Mouse (Mus musculus) ovary, adult 18-20 months (tissue): ENCODE results near the gene Lmo1.
A peak's percentile ranks its signal among the peaks of the same experiment; 100 is the strongest.

ENCODE experiments used
- DNase-seq: peaks from one replicate; pipeline ENCODE4 v3.0.0; 2022; ENCODE audit warnings: low spot score, mixed read lengths

Gene Lmo1

GRCm38 (mm10) chr7:109175670-109176625, 941 bp upstream of the Lmo1 start:
- DNase-seq, result no peak

GRCm38 (mm10) chr7:109174337-109174948, 564 bp downstream of the Lmo1 start:
- no peak for DNase-seq

GRCm38 (mm10) chr7:109171874-109172273, 3.1 kb downstream of the Lmo1 start:
- no peak for DNase-seq

GRCm38 (mm10) chr7:109170441-109170820, 4.6 kb downstream of the Lmo1 start:
- peak; percentile 42 for DNase-seq

GRCm38 (mm10) chr7:109169505-109170440, 5.2 kb downstream of the Lmo1 start:
- DNase-seq, result peak; percentile 6

- DNase-seq, result no peak
Observed at GRCm38 (mm10) chr7:109168716-109169115, 6.3 kb downstream of the Lmo1 start.

- DNase-seq, result no peak
Observed at GRCm38 (mm10) chr7:109165931-109166585, 8.9 kb downstream of the Lmo1 start.

- no peak for DNase-seq
Observed at GRCm38 (mm10) chr7:109154331-109154730, 20.7 kb downstream of the Lmo1 start.

GRCm38 (mm10) chr7:109153538-109153937, 21.5 kb downstream of the Lmo1 start:
- DNase-seq, result no peak

- no peak for DNase-seq
Observed at GRCm38 (mm10) chr7:109151088-109151487, 23.9 kb downstream of the Lmo1 start.

GRCm38 (mm10) chr7:109145211-109145610, 29.8 kb downstream of the Lmo1 start:
- DNase-seq, result no peak

- DNase-seq, result no peak
Observed at GRCm38 (mm10) chr7:109144705-109145104, 30.3 kb downstream of the Lmo1 start.

GRCm38 (mm10) chr7:109142564-109142963, 32.4 kb downstream of the Lmo1 start:
- DNase-seq, result no peak

GRCm38 (mm10) chr7:109141753-109142152, 33.3 kb downstream of the Lmo1 start:
- no peak for DNase-seq

GRCm38 (mm10) chr7:109141054-109141453, 34.0 kb downstream of the Lmo1 start:
- DNase-seq, result no peak

- peak; percentile 68 for DNase-seq
Observed at GRCm38 (mm10) chr7:109139405-109139804, 35.6 kb downstream of the Lmo1 start.

- no peak for DNase-seq
Observed at GRCm38 (mm10) chr7:109137441-109137840, 37.6 kb downstream of the Lmo1 start.

- no peak for DNase-seq
Observed at GRCm38 (mm10) chr7:109131565-109131964, 43.4 kb downstream of the Lmo1 start.

- no peak for DNase-seq
Observed at GRCm38 (mm10) chr7:109129946-109130686, 44.9 kb downstream of the Lmo1 start.

GRCm38 (mm10) chr7:109129442-109129841, 45.6 kb downstream of the Lmo1 start:
- DNase-seq, result no peak

GRCm38 (mm10) chr7:109115929-109116328, 59.1 kb downstream of the Lmo1 start:
- DNase-seq, result no peak
